Mouse (Mus musculus): ENCODE measurements at regions not wholly inside any gene's neighbourhood (a gene's known extent, or its start where the extent isn't known, plus 50 kb on each side); places are given as distances from the start of the nearest gene placed in this dataset.

- in situ Hi-C loops (cut with MseI, MboI): no loop called here
Measured at GRCm38 (mm10) chr14:89242159-89242558, 771.0 kb upstream of the Pcdh20 start.

- in situ Hi-C loops (cut with MseI, MboI): no loop called here
Measured at GRCm38 (mm10) chr14:89236501-89236900, 765.3 kb upstream of the Pcdh20 start.

- in situ Hi-C loops (cut with MseI, MboI): no loop called here
Measured at GRCm38 (mm10) chr14:89230482-89230881, 759.3 kb upstream of the Pcdh20 start.

- in situ Hi-C loops (cut with MseI, MboI): no loop called here
Measured at GRCm38 (mm10) chr14:89217390-89217789, 746.2 kb upstream of the Pcdh20 start.

- in situ Hi-C loops (cut with MseI, MboI): no loop called here
Measured at GRCm38 (mm10) chr14:89181386-89181979, 710.3 kb upstream of the Pcdh20 start.

GRCm38 (mm10) chr14:89142994-89143686 lies 671.9 kb upstream of the Pcdh20 start:
- in situ Hi-C loops (cut with MseI, MboI): no loop called here

GRCm38 (mm10) chr14:89099296-89099695 lies 628.1 kb upstream of the Pcdh20 start:
- in situ Hi-C loops (cut with MseI, MboI): no loop called here

- in situ Hi-C loops (cut with MseI, MboI): no loop called here
Measured at GRCm38 (mm10) chr14:89089661-89090060, 618.5 kb upstream of the Pcdh20 start.

GRCm38 (mm10) chr14:89076014-89076413 lies 604.8 kb upstream of the Pcdh20 start:
- in situ Hi-C loops (cut with MseI, MboI): no loop called here

GRCm38 (mm10) chr14:89063971-89064370 lies 592.8 kb upstream of the Pcdh20 start:
- in situ Hi-C loops (cut with MseI, MboI): no loop called here

- in situ Hi-C loops (cut with MseI, MboI): no loop called here
Measured at GRCm38 (mm10) chr14:89062583-89063436, 591.6 kb upstream of the Pcdh20 start.

- in situ Hi-C loops (cut with MseI, MboI): no loop called here
Measured at GRCm38 (mm10) chr14:89061319-89061718, 590.1 kb upstream of the Pcdh20 start.

- in situ Hi-C loops (cut with MseI, MboI): no loop called here
Measured at GRCm38 (mm10) chr14:89034390-89034789, 563.2 kb upstream of the Pcdh20 start.

- in situ Hi-C loops (cut with MseI, MboI): no loop called here
Measured at GRCm38 (mm10) chr14:89011440-89011839, 540.2 kb upstream of the Pcdh20 start.

- in situ Hi-C loops (cut with MseI, MboI): no loop called here
Measured at GRCm38 (mm10) chr14:89009648-89010047, 538.5 kb upstream of the Pcdh20 start.

GRCm38 (mm10) chr14:88981895-88982294 lies 510.7 kb upstream of the Pcdh20 start:
- in situ Hi-C loops (cut with MseI, MboI): loop anchor here (10.0 kb wide), 1 partner anchor 1517 kb away; no protein-coding TSS in a partner anchor

- in situ Hi-C loops (cut with MseI, MboI): no loop called here
Measured at GRCm38 (mm10) chr14:88976007-88976406, 504.8 kb upstream of the Pcdh20 start.

- in situ Hi-C loops (cut with MseI, MboI): no loop called here
Measured at GRCm38 (mm10) chr14:88934569-88934968, 463.4 kb upstream of the Pcdh20 start.

All from mouse trophoblast stem cell (cell line).